Mouse (Mus musculus) A20 (cell line): ENCODE data around the gene Ptpn3.

ENCODE experiments used
- DNase-seq: peaks from one replicate; pipeline ENCODE4 v3.0.0-alpha.2; 2011; ENCODE audit warnings: low read depth, low spot score

Gene Ptpn3

GRCm38 (mm10) chr4:57301410-57302313 lies at the start of gene Ptpn3:
Ptpn3 (minus strand) TSS chr4:57301837.
- peak; percentile 6 for DNase-seq

GRCm38 (mm10) chr4:57350541-57350940 lies 48.9 kb upstream of the Ptpn3 start:
- DNase-seq, result no peak

- DNase-seq, result no peak
Measured at GRCm38 (mm10) chr4:57343996-57344395, 42.4 kb upstream of the Ptpn3 start.

- DNase-seq, result no peak
Measured at GRCm38 (mm10) chr4:57338923-57339322, 37.3 kb upstream of the Ptpn3 start.

- DNase-seq, result no peak
Measured at GRCm38 (mm10) chr4:57338061-57338460, 36.4 kb upstream of the Ptpn3 start.

GRCm38 (mm10) chr4:57335000-57335666 lies 33.5 kb upstream of the Ptpn3 start:
- peak; percentile 46 for DNase-seq

- DNase-seq, result peak; percentile 67
Measured at GRCm38 (mm10) chr4:57333926-57334548, 32.4 kb upstream of the Ptpn3 start.

GRCm38 (mm10) chr4:57332511-57332910 lies 30.9 kb upstream of the Ptpn3 start:
- DNase-seq, result no peak

- peak; percentile 23 for DNase-seq
Measured at GRCm38 (mm10) chr4:57320606-57321327, 19.1 kb upstream of the Ptpn3 start.

GRCm38 (mm10) chr4:57318525-57319212 lies 17.0 kb upstream of the Ptpn3 start:
- DNase-seq, result no peak

- no peak for DNase-seq
Measured at GRCm38 (mm10) chr4:57312256-57313166, 10.9 kb upstream of the Ptpn3 start.

GRCm38 (mm10) chr4:57311750-57312149 lies 10.1 kb upstream of the Ptpn3 start:
- no peak for DNase-seq

GRCm38 (mm10) chr4:57308214-57309000 lies 6.8 kb upstream of the Ptpn3 start:
- no peak for DNase-seq

GRCm38 (mm10) chr4:57307747-57308146 lies 6.1 kb upstream of the Ptpn3 start:
- no peak for DNase-seq

- DNase-seq, result no peak
Measured at GRCm38 (mm10) chr4:57306260-57306659, 4.6 kb upstream of the Ptpn3 start.

- no peak for DNase-seq
Measured at GRCm38 (mm10) chr4:57305644-57306043, 4.0 kb upstream of the Ptpn3 start.

- DNase-seq, result no peak
Measured at GRCm38 (mm10) chr4:57300469-57301409, 898 bp downstream of the Ptpn3 start.
